Mouse (Mus musculus) limb, embryonic 12.5 days (tissue): Measurements from ENCODE around the gene Mcm10. TPM values are rescaled to one million over a fixed set of nuclear protein-coding genes. Genes with fewer than 3 reads are reported as not detected.

Experiments used
- ATAC-seq: fragments of 200-750 bp; cut with Nextera tagmentation; 2 replicates; pipeline ENCODE4 v1.8.0; 2017; ENCODE audit warnings: low read depth, moderate TSS enrichment; ENCODE audit not compliant: insufficient number of reproducible peaks, insufficient read depth, low FRiP score, low TSS enrichment
- H3K27ac ChIP-seq: fragments of 300-500 bp; sonication (generic); 2 replicates; pipeline ENCODE4 v1.5.1; 2016; ENCODE audit warnings: mild to moderate bottlenecking, moderate library complexity
- H3K27me3 ChIP-seq: fragments of 300-500 bp; sonication (generic); 2 replicates; pipeline ENCODE4 v1.6.1; 2016; ENCODE audit warnings: mild to moderate bottlenecking, moderate library complexity
- H3K36me3 ChIP-seq: fragments of 300-500 bp; sonication (generic); 2 replicates; pipeline ENCODE4 v1.6.1; 2016; ENCODE audit warnings: mild to moderate bottlenecking, moderate library complexity
- H3K4me1 ChIP-seq: fragments of 300-500 bp; sonication (generic); replicated peaks from 2 replicates; pipeline ENCODE4 v1.6.1; 2016
- H3K4me2 ChIP-seq: fragments of 300-500 bp; sonication (generic); 2 replicates; pipeline ENCODE4 v1.6.1; 2016; ENCODE audit warnings: mild to moderate bottlenecking, moderate library complexity
- H3K4me3 ChIP-seq: fragments of 300-500 bp; sonication (generic); replicated peaks from 2 replicates; pipeline ENCODE4 v1.5.1; 2016; ENCODE audit warnings: mild to moderate bottlenecking
- H3K9ac ChIP-seq: fragments of 300-500 bp; sonication (generic); replicated peaks from 2 replicates; pipeline ENCODE4 v1.6.1; 2016; ENCODE audit warnings: mild to moderate bottlenecking, moderate library complexity
- H3K9me3 ChIP-seq: fragments of 300-500 bp; sonication (generic); 2 replicates; pipeline ENCODE4 v1.6.1; 2016; ENCODE audit warnings: mild to moderate bottlenecking, moderate library complexity
- WGBS: fragments of 180-500 bp; shearing (Covaris S2); methylation state at CpG from one replicate; pipeline ENCODE4 v1.1.7; 2016; 5-methylcytosine and 5-hydroxymethylcytosine counted together
- polyA plus RNA-seq: library from polyadenylated mRNA; unstranded; fragments of >200 nt; fragmentation: Nextera tagmentation; extraction: Ambion mirVana; gene quantifications from 2 replicates; pipeline ENCODE4 v1.2.1, GENCODE M21; 2016

Gene Mcm10
- 47.8 and 49.2 TPM in 2 replicates for polyA plus RNA-seq

- 4% methylated on average over 32 of the region's 32 CpGs for WGBS
Observed at GRCm38 (mm10) chr2:5012491-5013324, at the start of gene Mcm10. Mcm10 (minus strand) TSS chr2:5012791.

GRCm38 (mm10) chr2:5061133-5061708 lies 48.6 kb upstream of the Mcm10 start:
- 66% methylated on average over 8 of the region's 8 CpGs for WGBS
- Histone ChIP-seq H3K9me3 (no peaks in the 10 kb centered on the region), H3K4me2 (no peak overlapping the region), H3K9ac (no peak overlapping the region), H3K4me3 (no peak overlapping the region), H3K36me3 (no peaks in the 10 kb centered on the region), H3K27me3 (peaks cover 3% of the 10 kb centered on the region; the same call in 1 of the 2 replicates), H3K4me1 (peaks cover 10% of the 10 kb centered on the region), H3K27ac (no peak overlapping the region)
- no peak for ATAC-seq

More at GRCm38 (mm10) chr2:5012491-5013324, at the start of gene Mcm10:
- peaks cover 21% of the 10 kb centered on the region for H3K36me3 ChIP-seq
- H3K9ac ChIP-seq = peak within 1 kb of the TSS; percentile 60
- H3K4me2 ChIP-seq = peak within 1 kb of the TSS; percentile 63
- peaks cover 9% of the 10 kb centered on the region for H3K4me1 ChIP-seq
- ATAC-seq = peak; percentile 99
- H3K9me3 ChIP-seq = no peaks in the 10 kb centered on the region
- H3K27me3 ChIP-seq = no peaks in the 10 kb centered on the region
- H3K4me3 ChIP-seq = peak within 1 kb of the TSS; percentile 74
- H3K27ac ChIP-seq = no peak within 1 kb of the TSS

GRCm38 (mm10) chr2:5059997-5060396 lies 47.4 kb upstream of the Mcm10 start:
- WGBS = 82% methylated on average over 4 of the region's 4 CpGs
- Histone ChIP-seq H3K4me2 (no peak overlapping the region), H3K27me3 (peaks cover 3% of the 10 kb centered on the region; the same call in 1 of the 2 replicates), H3K36me3 (no peaks in the 10 kb centered on the region), H3K9me3 (no peaks in the 10 kb centered on the region), H3K4me3 (no peak overlapping the region), H3K9ac (no peak overlapping the region), H3K27ac (no peak overlapping the region), H3K4me1 (peaks cover 10% of the 10 kb centered on the region)
- ATAC-seq = no peak

- H3K4me3 ChIP-seq = no peak overlapping the region
- ATAC-seq = no peak
- H3K9me3 ChIP-seq = no peaks in the 10 kb centered on the region
- H3K4me1 ChIP-seq = peaks cover 8% of the 10 kb centered on the region
- H3K36me3 ChIP-seq = no peaks in the 10 kb centered on the region
- H3K9ac ChIP-seq = no peak overlapping the region
- no peaks in the 10 kb centered on the region for H3K27me3 ChIP-seq
- no peak overlapping the region for H3K27ac ChIP-seq
- WGBS = 79% methylated on average over 5 of the region's 5 CpGs
- H3K4me2 ChIP-seq = no peak overlapping the region
Observed at GRCm38 (mm10) chr2:5058436-5058835, 45.8 kb upstream of the Mcm10 start.

GRCm38 (mm10) chr2:5050562-5050961 lies 38.0 kb upstream of the Mcm10 start:
- ATAC-seq = no peak
- peaks cover 5% of the 10 kb centered on the region; the same call in 1 of the 2 replicates for H3K9me3 ChIP-seq
- no peak overlapping the region for H3K27ac ChIP-seq
- H3K36me3 ChIP-seq = no peaks in the 10 kb centered on the region
- H3K4me1 ChIP-seq = peaks cover 10% of the 10 kb centered on the region; the same call in 1 of the 2 replicates
- 89% methylated on average over 2 of the region's 2 CpGs for WGBS
- H3K9ac ChIP-seq = no peak overlapping the region
- H3K4me3 ChIP-seq = no peak overlapping the region
- H3K27me3 ChIP-seq = no peaks in the 10 kb centered on the region
- no peak overlapping the region for H3K4me2 ChIP-seq

- Histone ChIP-seq H3K4me2 (no peak overlapping the region), H3K9me3 (no peaks in the 10 kb centered on the region; the same call in 1 of the 2 replicates), H3K27me3 (no peaks in the 10 kb centered on the region), H3K36me3 (no peaks in the 10 kb centered on the region), H3K4me1 (peaks cover 27% of the 10 kb centered on the region), H3K4me3 (no peak overlapping the region), H3K27ac (no peak overlapping the region), H3K9ac (no peak overlapping the region)
- WGBS = 78% methylated on average over 2 of the region's 2 CpGs
- ATAC-seq = no peak
Observed at GRCm38 (mm10) chr2:5047016-5047415, 34.4 kb upstream of the Mcm10 start.

GRCm38 (mm10) chr2:5045269-5045965 lies 32.8 kb upstream of the Mcm10 start:
- 8% methylated on average over 13 of the region's 13 CpGs for WGBS
- Histone ChIP-seq H3K9ac (no peak overlapping the region), H3K4me2 (peak overlapping the region; percentile 41), H3K27me3 (no peaks in the 10 kb centered on the region), H3K9me3 (no peaks in the 10 kb centered on the region; the same call in 1 of the 2 replicates), H3K36me3 (no peaks in the 10 kb centered on the region), H3K4me1 (peaks cover 27% of the 10 kb centered on the region), H3K27ac (0 out of 2 replicates have a peak overlapping the region, but pooled peaks have one; percentile 12), H3K4me3 (no peak overlapping the region)
- ATAC-seq = peak; percentile 60; the same call in 1 of the 2 replicates

GRCm38 (mm10) chr2:5044321-5044720 lies 31.7 kb upstream of the Mcm10 start:
- Histone ChIP-seq H3K4me3 (no peak overlapping the region), H3K9ac (no peak overlapping the region), H3K4me1 (peaks cover 27% of the 10 kb centered on the region), H3K9me3 (no peaks in the 10 kb centered on the region; the same call in 1 of the 2 replicates), H3K36me3 (no peaks in the 10 kb centered on the region), H3K27me3 (no peaks in the 10 kb centered on the region), H3K27ac (no peak overlapping the region), H3K4me2 (no peak overlapping the region)
- no peak for ATAC-seq
- WGBS = 28% methylated on average over 3 of the region's 3 CpGs

GRCm38 (mm10) chr2:5043476-5043761 lies 30.8 kb upstream of the Mcm10 start:
- no peak overlapping the region for H3K9ac ChIP-seq
- no peak overlapping the region for H3K4me3 ChIP-seq
- WGBS = 77% methylated on average over 2 of the region's 2 CpGs
- H3K9me3 ChIP-seq = no peaks in the 10 kb centered on the region
- peaks cover 27% of the 10 kb centered on the region for H3K4me1 ChIP-seq
- H3K27me3 ChIP-seq = no peaks in the 10 kb centered on the region
- no peak overlapping the region for H3K27ac ChIP-seq
- H3K36me3 ChIP-seq = no peaks in the 10 kb centered on the region
- no peak overlapping the region for H3K4me2 ChIP-seq
- ATAC-seq = no peak

- no peak for ATAC-seq
- WGBS = 70% methylated on average over 11 of the region's 11 CpGs
- H3K4me3 ChIP-seq = no peak overlapping the region
Observed at GRCm38 (mm10) chr2:5042616-5043475, 30.3 kb upstream of the Mcm10 start.

More at GRCm38 (mm10) chr2:5042616-5043475, 30.3 kb upstream of the Mcm10 start:
- Histone ChIP-seq H3K4me2 (no peak overlapping the region), H3K9ac (no peak overlapping the region), H3K27me3 (no peaks in the 10 kb centered on the region), H3K36me3 (no peaks in the 10 kb centered on the region), H3K4me1 (peaks cover 27% of the 10 kb centered on the region), H3K27ac (no peak overlapping the region), H3K9me3 (no peaks in the 10 kb centered on the region)
